Mouse (Mus musculus): Measurements from ENCODE around the gene Uhmk1.

- TF ChIP-seq CTCF (IDR thresholded peaks at IDR 0.05; ENCODE audit: low read depth), result no peak
- TF ChIP-seq EP300 (IDR thresholded peaks at IDR 0.05; ENCODE audit: low read depth), result no peak
Measured at GRCm38 (mm10) chr1:170175848-170176247, 39.3 kb downstream of the Uhmk1 start.
